Mouse (Mus musculus) common myeloid progenitor, adult 5-6 weeks (primary cell): ENCODE measurements at regions not wholly inside any gene's neighbourhood (a gene's known extent, or its start where the extent isn't known, plus 50 kb on each side); places are given as distances from the start of the nearest gene placed in this dataset.

Experiments
- ATAC-seq: replicated peaks from 2 replicates; pipeline ENCODE4 v1.8.0; 2016; ENCODE audit warnings: low read depth, mild to moderate bottlenecking, moderate TSS enrichment, inconsistent platforms; ENCODE audit not compliant: poor library complexity, severe bottlenecking

DNA sequence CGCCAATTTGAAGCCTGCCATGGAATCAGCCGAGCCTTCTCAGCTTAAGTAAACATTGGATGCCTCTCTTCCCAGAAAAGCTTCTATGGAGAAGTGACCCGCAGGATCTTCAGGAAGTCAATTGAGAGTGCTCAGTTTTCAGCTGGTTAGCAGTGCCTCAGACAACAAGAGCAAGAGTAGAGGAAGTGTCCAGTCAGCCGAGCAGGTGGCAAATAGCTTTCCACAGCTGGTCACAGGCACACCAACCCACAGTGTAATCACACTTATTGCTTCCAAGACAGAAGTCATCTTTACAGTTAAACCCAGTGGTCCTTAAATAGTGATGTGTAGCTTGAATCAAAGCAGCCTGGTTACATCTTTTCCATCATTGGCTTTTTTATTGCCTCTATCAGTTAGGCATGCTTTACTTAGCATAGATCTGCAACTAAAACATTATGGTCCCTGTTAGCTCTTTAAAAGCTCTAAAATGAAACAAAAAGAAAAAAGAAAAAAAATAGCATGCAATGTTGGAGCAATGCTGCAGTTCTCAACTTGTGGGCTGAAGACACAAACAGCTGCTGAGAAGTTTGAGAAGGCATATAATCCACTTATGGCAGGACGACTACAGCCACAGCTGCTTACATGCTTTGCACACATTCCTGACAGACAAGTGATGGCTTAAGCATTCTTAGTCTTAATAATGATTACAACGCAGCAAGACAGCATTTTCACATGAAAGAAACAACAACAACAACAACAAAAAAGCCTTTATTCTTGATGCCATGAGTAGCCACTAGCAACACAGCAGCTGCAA, 444.5 kb downstream of the Tmem135 start:
- ATAC-seq = no peak

DNA sequence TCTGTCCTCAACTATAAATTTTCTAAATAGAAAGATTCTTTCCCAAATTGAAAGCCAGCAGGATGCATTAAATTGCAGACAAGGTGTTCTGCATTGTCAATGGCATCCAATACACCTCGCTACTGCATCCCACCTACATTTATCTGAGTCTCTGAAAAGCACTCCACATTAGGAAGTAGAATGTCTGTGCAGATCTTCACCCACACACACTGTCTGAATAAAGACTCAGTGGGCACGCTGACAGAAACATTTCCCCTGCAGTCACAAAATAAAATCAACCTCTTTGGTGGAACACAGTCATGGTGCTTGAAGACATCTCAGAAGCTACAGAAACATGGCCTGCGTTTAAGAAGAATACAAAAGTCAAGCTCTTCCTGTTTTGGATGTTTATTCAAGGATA, 449.0 kb downstream of the Tmem135 start:
- ATAC-seq = no peak

DNA sequence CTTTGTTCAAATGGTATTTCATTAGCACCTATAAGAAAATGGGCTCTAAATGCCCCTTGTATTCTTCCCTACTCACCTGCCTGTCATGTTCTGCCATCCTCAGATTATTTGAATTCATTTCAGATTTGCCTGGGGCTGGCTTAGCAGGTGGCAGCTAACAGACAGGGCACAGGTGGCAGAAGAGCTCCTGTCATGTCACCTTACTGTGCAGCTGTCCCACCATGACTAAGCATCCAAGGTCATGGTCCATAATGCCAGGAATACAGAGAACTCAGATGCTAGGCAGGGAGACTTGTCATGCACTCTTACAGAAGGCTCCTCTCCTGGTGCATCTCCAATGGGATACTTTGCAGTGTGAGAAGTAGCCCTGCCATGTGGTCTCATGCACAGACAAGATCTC, 458.7 kb downstream of the Tmem135 start:
- no peak for ATAC-seq

DNA sequence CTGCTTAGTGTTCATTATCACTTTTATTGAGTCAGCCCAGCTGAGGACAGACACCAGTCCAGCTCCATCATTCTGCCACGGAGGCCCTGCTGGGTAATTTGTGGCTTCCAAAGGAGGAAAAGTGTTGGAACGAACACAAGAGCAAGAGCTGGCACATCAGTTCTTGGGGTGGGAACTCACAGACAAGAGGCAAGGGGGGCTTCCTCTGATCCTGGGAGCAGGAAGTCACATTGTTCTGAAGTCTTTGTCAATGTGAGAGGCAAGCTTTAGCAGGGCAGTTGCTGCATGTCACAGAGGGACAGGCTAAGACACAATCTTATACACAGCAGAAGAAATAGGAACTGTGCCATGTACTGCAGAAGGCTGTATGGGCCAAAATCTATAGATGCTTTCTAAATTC, 459.1 kb downstream of the Tmem135 start:
- ATAC-seq = no peak

DNA sequence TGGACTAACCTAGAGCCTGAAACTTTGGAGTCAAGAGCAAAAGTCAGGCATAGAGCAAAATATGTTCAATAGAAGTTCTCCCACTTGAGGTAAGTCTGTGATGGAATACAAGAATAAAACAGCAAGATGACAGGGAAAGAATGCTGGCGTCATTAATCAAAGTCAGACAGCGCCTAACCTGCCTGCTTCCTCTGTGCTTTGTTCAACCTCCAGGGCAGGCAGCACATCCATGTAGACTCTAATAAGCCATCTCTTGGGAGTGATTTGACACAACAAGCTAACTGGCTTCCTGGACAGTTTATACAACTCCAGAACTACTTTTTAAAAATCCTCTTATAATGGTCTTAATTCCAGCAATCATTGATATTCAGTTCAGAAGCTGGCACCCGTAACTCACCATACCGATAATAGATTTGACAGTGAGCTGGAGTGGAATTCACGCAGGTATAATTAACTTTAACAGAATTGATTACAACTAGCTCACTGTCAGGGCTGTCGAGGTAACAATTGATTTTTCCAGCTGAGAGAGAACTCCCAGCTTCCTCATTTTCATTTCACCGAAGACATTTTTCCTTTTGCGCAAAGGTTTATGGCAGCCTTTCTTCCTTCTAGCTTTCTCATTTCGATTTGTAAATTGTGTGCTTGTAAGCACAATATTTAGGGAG, 462.6 kb downstream of the Tmem135 start:
- ATAC-seq = no peak

DNA sequence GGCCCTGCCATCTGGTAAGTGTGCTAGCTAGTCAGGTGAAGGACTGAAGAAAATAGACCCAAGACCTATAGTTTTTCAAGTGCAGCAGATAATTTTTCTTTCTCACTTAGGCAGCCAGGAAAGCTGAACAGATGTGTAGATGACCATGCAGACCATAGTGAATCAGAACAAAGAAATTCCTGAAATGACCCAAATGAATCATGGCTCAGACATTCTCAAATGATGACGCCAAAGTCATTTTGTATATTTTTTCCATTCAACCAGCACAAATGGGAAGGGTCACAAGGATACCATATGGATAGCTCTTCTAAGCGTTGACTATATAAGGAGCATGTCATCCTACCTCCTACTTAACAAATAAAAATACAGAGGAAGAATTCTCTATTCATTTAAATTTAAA, 463.8 kb downstream of the Tmem135 start:
- ATAC-seq = no peak

DNA sequence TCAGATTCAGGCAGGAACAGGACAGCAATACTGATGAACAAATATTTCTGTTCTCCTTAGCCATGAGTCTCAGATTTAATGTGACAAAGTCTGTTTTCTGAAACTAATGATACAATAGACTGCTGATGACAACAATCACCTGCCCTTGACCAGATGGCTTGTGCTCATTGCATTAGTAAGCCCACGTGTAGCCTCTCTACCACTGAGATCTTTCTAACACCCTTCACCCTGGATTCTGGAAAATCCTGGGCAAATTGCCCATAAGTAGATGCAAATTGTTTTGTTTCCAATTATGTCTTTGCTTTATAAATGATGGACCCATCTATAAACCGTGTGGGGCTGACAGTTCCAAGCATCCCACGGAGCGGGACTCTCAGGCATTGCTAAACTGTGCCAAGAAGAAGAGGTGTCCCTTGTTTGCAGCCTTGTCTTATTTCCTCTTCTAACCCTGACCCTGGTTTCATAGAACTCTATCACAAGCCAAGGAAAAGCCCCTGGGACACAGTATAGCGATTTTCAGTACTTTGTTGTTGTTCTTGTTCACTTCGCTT, 475.7 kb downstream of the Tmem135 start:
- ATAC-seq = no peak
